Mouse (Mus musculus) layer of hippocampus, adult 8-10 months (tissue): ENCODE measurements at regions not wholly inside any gene's neighbourhood (a gene's known extent, or its start where the extent isn't known, plus 50 kb on each side); places are given as distances from the start of the nearest gene placed in this dataset.

Experiments
- DNase-seq, 2 experiments: peaks; one replicate each; pipeline ENCODE4 v3.0.0; 2022; ENCODE audit warnings: low spot score in 2 of 2

- DNase-seq, result no peak
These were observed 104.5 kb downstream of the Chst1 start for GRCm38 (mm10) chr2:92704035-92704434.

- DNase-seq, result no peak
These were observed 110.2 kb downstream of the Chst1 start for GRCm38 (mm10) chr2:92709668-92710067.

- DNase-seq, result no peak
These were observed 111.7 kb downstream of the Chst1 start for GRCm38 (mm10) chr2:92711122-92711777.

- DNase-seq, result no peak
These were observed 113.0 kb downstream of the Chst1 start for GRCm38 (mm10) chr2:92712266-92713144.

- DNase-seq, result no peak
These were observed 118.2 kb downstream of the Chst1 start for GRCm38 (mm10) chr2:92717706-92718105.

GRCm38 (mm10) chr2:92721951-92722350, 122.4 kb downstream of the Chst1 start:
- DNase-seq, result no peak

GRCm38 (mm10) chr2:92723618-92724263, 124.2 kb downstream of the Chst1 start:
- no peak for DNase-seq

- no peak for DNase-seq
These were observed 127.1 kb downstream of the Chst1 start for GRCm38 (mm10) chr2:92726640-92727039.

GRCm38 (mm10) chr2:92727241-92727640, 127.7 kb downstream of the Chst1 start:
- no peak for DNase-seq

GRCm38 (mm10) chr2:92728388-92728787, 128.9 kb downstream of the Chst1 start:
- no peak for DNase-seq

- no peak for DNase-seq
These were observed 130.9 kb downstream of the Chst1 start for GRCm38 (mm10) chr2:92730371-92730770.

GRCm38 (mm10) chr2:92733403-92733802, 133.9 kb downstream of the Chst1 start:
- DNase-seq, result no peak

- DNase-seq, result no peak
These were observed 136.3 kb downstream of the Chst1 start for GRCm38 (mm10) chr2:92735784-92736183.

GRCm38 (mm10) chr2:92737301-92737700, 137.8 kb downstream of the Chst1 start:
- DNase-seq, result no peak

- no peak for DNase-seq
These were observed 140.1 kb downstream of the Chst1 start for GRCm38 (mm10) chr2:92739576-92739975.

- no peak for DNase-seq
These were observed 141.3 kb downstream of the Chst1 start for GRCm38 (mm10) chr2:92740776-92741295.

- no peak for DNase-seq
These were observed 142.5 kb downstream of the Chst1 start for GRCm38 (mm10) chr2:92742025-92742424.

GRCm38 (mm10) chr2:92742671-92743070, 143.2 kb downstream of the Chst1 start:
- no peak for DNase-seq

GRCm38 (mm10) chr2:92743152-92743551, 143.6 kb downstream of the Chst1 start:
- DNase-seq, result no peak

GRCm38 (mm10) chr2:92743911-92744310, 144.4 kb downstream of the Chst1 start:
- DNase-seq, result no peak

- no peak for DNase-seq
These were observed 147.9 kb downstream of the Chst1 start for GRCm38 (mm10) chr2:92747406-92747805.

- DNase-seq, result no peak
These were observed 150.6 kb downstream of the Chst1 start for GRCm38 (mm10) chr2:92750116-92750515.
